Mouse (Mus musculus) limb, embryonic 15.5 days (tissue): ENCODE results near the gene Alg2. TPM values are rescaled to one million over a fixed set of nuclear protein-coding genes. Genes with fewer than 3 reads are reported as not detected.

Source experiments
- ATAC-seq: fragments of 200-750 bp; cut with Nextera tagmentation; 2 replicates; pipeline ENCODE4 v1.8.0; 2017; ENCODE audit warnings: low read depth, moderate TSS enrichment; ENCODE audit not compliant: insufficient number of reproducible peaks, low FRiP score, low TSS enrichment
- H3K27ac ChIP-seq: fragments of 300-500 bp; sonication (generic); 2 replicates; pipeline ENCODE4 v1.5.1; 2015; ENCODE audit warnings: moderate library complexity, mild to moderate bottlenecking, inconsistent platforms
- H3K27me3 ChIP-seq: fragments of 300-500 bp; sonication (generic); 2 replicates; pipeline ENCODE4 v1.6.1; 2015; ENCODE audit warnings: inconsistent platforms
- H3K36me3 ChIP-seq: fragments of 300-500 bp; sonication (generic); 2 replicates; pipeline ENCODE4 v1.6.1; 2015; ENCODE audit warnings: inconsistent platforms
- H3K4me1 ChIP-seq: fragments of 300-500 bp; sonication (generic); 2 replicates; pipeline ENCODE4 v1.6.1; 2015; ENCODE audit warnings: inconsistent platforms
- H3K4me2 ChIP-seq: fragments of 300-500 bp; sonication (generic); 2 replicates; pipeline ENCODE4 v1.6.1; 2015; ENCODE audit warnings: mild to moderate bottlenecking, inconsistent platforms
- H3K4me3 ChIP-seq: fragments of 300-500 bp; sonication (generic); 2 replicates; pipeline ENCODE4 v1.5.1; 2015; ENCODE audit warnings: mild to moderate bottlenecking, inconsistent platforms
- H3K9ac ChIP-seq: fragments of 300-500 bp; sonication (generic); 2 replicates; pipeline ENCODE4 v1.6.1; 2015; ENCODE audit warnings: inconsistent platforms
- H3K9me3 ChIP-seq: fragments of 300-500 bp; sonication (generic); 2 replicates; pipeline ENCODE4 v1.6.1; 2016; ENCODE audit warnings: inconsistent platforms
- WGBS: fragments of 180-500 bp; shearing (Covaris S2); methylation state at CpG from one replicate; pipeline ENCODE4 v1.1.7; 2015; 5-methylcytosine and 5-hydroxymethylcytosine counted together
- polyA plus RNA-seq: library from polyadenylated mRNA; unstranded; fragments of >200 nt; fragmentation: Nextera tagmentation; extraction: Ambion mirVana; gene quantifications from 2 replicates; pipeline ENCODE4 v1.2.1, GENCODE M21; 2015

Alg2 gene
- polyA plus RNA-seq, 1 experiment from 2014 or later: 66.5 TPM

GRCm38 (mm10) chr4:47493456-47493855 is 19.3 kb upstream of the Alg2 start:
- no peak overlapping the region for H3K4me2 ChIP-seq
- 0 out of 2 replicates have a peak, but pooled peaks cover 4% of the 10 kb centered on the region for H3K27me3 ChIP-seq
- no peak overlapping the region for H3K27ac ChIP-seq
- H3K4me1 ChIP-seq: peaks cover 6% of the 10 kb centered on the region
- no peak overlapping the region for H3K4me3 ChIP-seq
- WGBS: 60% methylated on average over 8 of the region's 8 CpGs
- no peaks in the 10 kb centered on the region for H3K36me3 ChIP-seq
- H3K9me3 ChIP-seq: no peaks in the 10 kb centered on the region
- ATAC-seq: no peak
- no peak overlapping the region for H3K9ac ChIP-seq

DNA sequence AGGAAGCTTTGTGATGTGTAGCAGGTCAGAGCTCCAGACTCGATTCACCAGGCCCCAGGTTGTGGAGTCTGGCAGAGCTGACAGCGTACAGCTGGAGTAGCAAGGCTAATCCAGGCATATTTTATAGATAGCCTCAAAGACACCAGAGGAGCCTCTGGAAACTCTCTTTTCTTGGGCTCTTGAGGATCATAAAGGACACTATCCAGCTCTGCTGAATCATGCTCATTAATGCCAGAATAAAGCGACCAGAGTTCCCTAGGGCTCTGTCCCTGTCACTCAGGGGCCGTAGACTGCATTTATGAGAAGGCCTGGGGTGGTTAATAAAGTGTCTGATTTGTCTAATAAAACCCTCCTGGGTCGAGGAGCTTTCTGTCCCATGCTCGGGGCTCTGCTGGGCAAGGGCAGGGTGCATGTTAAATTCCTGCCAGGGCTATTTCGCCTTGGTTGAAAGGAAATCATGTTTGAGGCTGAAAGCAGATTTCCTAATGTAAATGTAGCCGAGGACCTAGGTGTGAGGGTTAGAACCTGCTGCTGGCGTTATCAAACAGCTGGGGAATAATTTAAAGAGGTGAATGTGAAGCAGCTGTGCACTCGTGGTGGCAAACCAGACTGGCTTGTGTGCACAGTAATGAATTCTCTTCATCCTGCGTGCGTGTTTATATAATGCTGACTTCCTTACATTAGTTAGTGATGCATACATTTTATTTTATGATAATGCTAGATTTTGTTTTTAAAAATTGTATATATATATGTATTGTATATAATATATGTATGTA is 18.4 kb upstream of the Alg2 start:
- no peak overlapping the region for H3K27ac ChIP-seq
- H3K9me3 ChIP-seq: no peaks in the 10 kb centered on the region
- WGBS: 21% methylated on average over 12 of the region's 12 CpGs
- no peak overlapping the region for H3K4me2 ChIP-seq
- peaks cover 6% of the 10 kb centered on the region for H3K4me1 ChIP-seq
- H3K36me3 ChIP-seq: no peaks in the 10 kb centered on the region
- H3K27me3 ChIP-seq: 0 out of 2 replicates have a peak, but pooled peaks cover 4% of the 10 kb centered on the region
- no peak overlapping the region for H3K4me3 ChIP-seq
- no peak for ATAC-seq
- H3K9ac ChIP-seq: no peak overlapping the region

DNA sequence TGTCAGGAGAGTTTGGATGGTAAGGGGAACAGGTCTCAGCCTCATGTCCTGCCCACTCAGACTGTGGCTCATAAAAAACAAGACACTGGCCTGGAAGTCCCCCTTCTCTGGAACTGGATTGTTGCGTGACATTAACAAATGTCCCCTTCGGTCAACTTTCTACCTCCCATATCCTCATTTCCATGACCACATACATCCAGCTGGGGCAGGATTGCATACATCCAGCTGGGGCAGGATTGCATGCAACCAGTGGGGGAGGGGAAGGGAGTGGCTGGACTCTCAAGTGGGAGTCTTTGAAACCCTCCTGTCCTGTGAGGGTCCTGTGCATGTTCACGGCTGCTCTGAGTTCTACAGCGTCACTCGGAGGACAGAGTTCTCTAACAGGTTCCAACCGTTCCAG is 17.1 kb upstream of the Alg2 start:
- peaks cover 6% of the 10 kb centered on the region for H3K4me1 ChIP-seq
- 0 out of 2 replicates have a peak, but pooled peaks cover 4% of the 10 kb centered on the region for H3K27me3 ChIP-seq
- no peak for ATAC-seq
- H3K27ac ChIP-seq: no peak overlapping the region
- H3K36me3 ChIP-seq: no peaks in the 10 kb centered on the region
- H3K4me2 ChIP-seq: no peak overlapping the region
- no peak overlapping the region for H3K4me3 ChIP-seq
- H3K9me3 ChIP-seq: no peaks in the 10 kb centered on the region
- no peak overlapping the region for H3K9ac ChIP-seq
- WGBS: 75% methylated on average over 6 of the region's 6 CpGs

DNA sequence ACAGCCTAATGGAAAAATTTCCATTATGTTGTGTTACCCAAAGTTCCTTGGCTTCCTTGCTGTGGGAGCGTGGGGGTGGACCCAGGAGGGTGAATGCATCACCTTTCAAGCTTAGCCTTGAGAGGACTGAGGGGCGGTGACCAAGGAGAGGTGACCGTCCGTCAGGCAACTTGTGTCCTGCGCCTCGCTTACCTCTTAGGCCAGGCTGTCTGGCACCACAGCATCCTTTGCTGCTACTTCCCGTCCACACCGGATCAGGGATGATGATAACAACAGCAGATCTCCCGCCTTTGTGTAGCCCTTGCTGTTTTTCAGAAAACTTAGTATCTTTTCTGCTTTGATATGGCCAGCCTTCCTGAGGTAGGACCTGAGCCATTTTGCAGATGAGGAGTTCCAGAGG is 6.4 kb upstream of the Alg2 start:
- 92% methylated on average over 9 of the region's 9 CpGs for WGBS
- Histone ChIP-seq H3K4me2 (no peak overlapping the region), H3K9ac (no peak overlapping the region), H3K27me3 (no peaks in the 10 kb centered on the region), H3K36me3 (peaks cover 72% of the 10 kb centered on the region), H3K9me3 (no peaks in the 10 kb centered on the region), H3K27ac (no peak overlapping the region), H3K4me3 (no peak overlapping the region), H3K4me1 (peaks cover 11% of the 10 kb centered on the region; the same call in 1 of the 2 replicates)
- ATAC-seq: no peak

DNA sequence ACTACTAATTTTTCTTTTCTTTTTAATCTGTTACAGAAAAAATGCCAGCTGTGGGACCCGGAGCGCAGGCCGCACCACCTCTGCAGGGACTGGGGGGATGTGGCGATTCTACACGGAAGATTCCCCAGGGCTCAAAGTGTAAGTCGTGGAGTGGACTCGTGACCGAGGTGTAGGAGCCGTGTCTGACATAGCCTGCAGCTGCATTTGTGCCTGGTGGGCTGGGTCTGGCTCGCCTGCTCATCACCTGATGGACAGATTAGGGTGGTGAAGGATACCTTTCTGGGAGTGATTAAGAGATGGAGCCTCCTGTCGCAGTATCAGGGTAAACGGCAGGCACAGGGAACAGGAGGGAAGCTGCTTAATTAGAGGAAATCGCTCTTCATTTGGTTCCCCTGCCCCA is 6.0 kb upstream of the Alg2 start:
- H3K9ac ChIP-seq: no peak overlapping the region
- 94% methylated on average over 13 of the region's 13 CpGs for WGBS
- ATAC-seq: no peak
- no peaks in the 10 kb centered on the region for H3K27me3 ChIP-seq
- no peaks in the 10 kb centered on the region for H3K9me3 ChIP-seq
- H3K4me1 ChIP-seq: peaks cover 15% of the 10 kb centered on the region
- no peak overlapping the region for H3K27ac ChIP-seq
- no peak overlapping the region for H3K4me2 ChIP-seq
- peaks cover 72% of the 10 kb centered on the region for H3K36me3 ChIP-seq
- no peak overlapping the region for H3K4me3 ChIP-seq

DNA sequence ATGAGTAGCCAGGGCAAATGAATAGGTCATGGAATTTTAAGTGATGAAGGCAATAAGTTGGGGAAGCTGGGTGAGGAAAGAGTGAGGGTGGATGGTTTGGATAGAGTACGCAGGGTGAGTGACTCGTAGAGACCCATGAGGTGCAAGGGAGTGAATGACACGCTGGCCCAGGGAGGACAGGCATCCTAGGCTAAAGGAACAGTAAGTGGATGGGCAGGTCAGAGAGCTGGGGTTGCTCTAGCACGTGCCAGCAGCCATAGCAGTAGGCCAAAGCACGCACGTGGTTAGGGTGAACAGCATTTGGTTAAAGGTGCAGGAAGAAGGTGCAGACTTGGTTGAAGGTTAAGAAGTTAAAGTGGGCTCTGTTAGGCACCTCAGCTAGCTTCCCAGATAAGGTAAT is 3.4 kb upstream of the Alg2 start:
- peaks cover 23% of the 10 kb centered on the region for H3K4me1 ChIP-seq
- no peak overlapping the region for H3K4me2 ChIP-seq
- no peak overlapping the region for H3K9ac ChIP-seq
- H3K27me3 ChIP-seq: no peaks in the 10 kb centered on the region
- peaks cover 58% of the 10 kb centered on the region for H3K36me3 ChIP-seq
- WGBS: 92% methylated on average over 6 of the region's 6 CpGs
- ATAC-seq: no peak
- H3K4me3 ChIP-seq: no peak overlapping the region
- H3K27ac ChIP-seq: no peak overlapping the region
- H3K9me3 ChIP-seq: no peaks in the 10 kb centered on the region

GRCm38 (mm10) chr4:47474730-47475643 is 854 bp upstream of the Alg2 start:
- Histone ChIP-seq H3K9ac (peak overlapping the region; percentile 84), H3K4me1 (peaks cover 23% of the 10 kb centered on the region), H3K36me3 (peaks cover 58% of the 10 kb centered on the region), H3K4me2 (peak overlapping the region; percentile 56), H3K27me3 (no peaks in the 10 kb centered on the region), H3K4me3 (peak overlapping the region; percentile 92), H3K9me3 (peaks cover 4% of the 10 kb centered on the region; the same call in 1 of the 2 replicates), H3K27ac (peak overlapping the region; percentile 98)
- 12% methylated on average over 31 of the region's 31 CpGs for WGBS
- 0 out of 2 replicates have a peak, but pooled peaks have one; percentile 4 for ATAC-seq

DNA sequence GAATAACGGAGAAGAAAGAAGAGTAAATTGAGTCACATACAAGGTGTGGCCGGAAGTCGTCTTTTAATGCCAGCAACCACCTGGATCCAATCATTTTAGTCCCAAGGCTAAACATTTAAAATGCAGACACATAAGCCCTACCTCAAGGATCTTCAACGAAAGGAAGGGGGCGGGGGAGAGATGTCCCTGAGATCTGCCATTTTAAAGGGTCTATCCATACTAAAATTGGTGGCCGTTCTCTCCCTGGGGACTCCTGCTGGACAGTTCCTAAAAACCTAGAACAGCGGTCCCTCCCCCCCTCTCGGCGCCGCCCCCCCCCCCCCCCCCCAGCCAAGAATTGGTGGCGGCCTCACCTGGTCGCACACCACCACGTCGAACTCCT is 556 bp downstream of the Alg2 start:
- 2% methylated on average over 8 of the region's 14 CpGs for WGBS
- Histone ChIP-seq H3K9ac (peak overlapping the region; percentile 84), H3K9me3 (peaks cover 12% of the 10 kb centered on the region; the same call in 1 of the 2 replicates), H3K4me1 (peaks cover 23% of the 10 kb centered on the region), H3K4me2 (peak overlapping the region; percentile 56), H3K27ac (peak overlapping the region; percentile 98), H3K36me3 (peaks cover 60% of the 10 kb centered on the region), H3K4me3 (peak overlapping the region; percentile 92), H3K27me3 (no peaks in the 10 kb centered on the region)
- no peak for ATAC-seq

DNA sequence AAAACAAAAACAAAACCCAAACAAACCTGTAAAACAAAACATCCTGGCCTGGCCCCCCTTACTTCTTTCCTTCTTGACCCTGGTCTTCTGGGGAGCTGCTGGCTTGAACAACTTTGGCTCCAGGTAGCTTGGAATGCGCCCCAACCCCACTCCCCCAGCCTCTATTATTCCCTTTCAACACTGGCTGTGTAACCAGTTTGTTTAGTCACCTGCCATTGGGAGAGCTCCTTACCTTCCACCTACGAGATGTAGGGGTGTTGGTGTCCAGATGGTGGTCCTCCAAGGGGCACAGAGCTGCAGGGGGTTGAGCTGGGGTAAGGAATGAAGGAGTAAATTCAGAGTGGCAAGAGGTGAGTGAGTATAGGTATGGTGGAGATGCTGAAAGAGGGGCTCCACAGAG is 6.9 kb downstream of the Alg2 start:
- Histone ChIP-seq H3K27ac (no peak overlapping the region), H3K9ac (no peak overlapping the region), H3K4me2 (no peak overlapping the region), H3K36me3 (peaks cover 57% of the 10 kb centered on the region), H3K4me1 (no peaks in the 10 kb centered on the region), H3K9me3 (peaks cover 18% of the 10 kb centered on the region), H3K27me3 (no peaks in the 10 kb centered on the region), H3K4me3 (no peak overlapping the region)
- ATAC-seq: no peak
- 89% methylated on average over 2 of the region's 2 CpGs for WGBS

GRCm38 (mm10) chr4:47449586-47450522 is 24.3 kb downstream of the Alg2 start:
- Histone ChIP-seq H3K4me3 (no peak overlapping the region), H3K27me3 (peaks cover 7% of the 10 kb centered on the region; the same call in 1 of the 2 replicates), H3K27ac (no peak overlapping the region), H3K4me2 (no peak overlapping the region), H3K9me3 (no peaks in the 10 kb centered on the region), H3K4me1 (no peaks in the 10 kb centered on the region), H3K36me3 (no peaks in the 10 kb centered on the region), H3K9ac (no peak overlapping the region)
- 31% methylated on average over 18 of the region's 18 CpGs for WGBS
- ATAC-seq: no peak

DNA sequence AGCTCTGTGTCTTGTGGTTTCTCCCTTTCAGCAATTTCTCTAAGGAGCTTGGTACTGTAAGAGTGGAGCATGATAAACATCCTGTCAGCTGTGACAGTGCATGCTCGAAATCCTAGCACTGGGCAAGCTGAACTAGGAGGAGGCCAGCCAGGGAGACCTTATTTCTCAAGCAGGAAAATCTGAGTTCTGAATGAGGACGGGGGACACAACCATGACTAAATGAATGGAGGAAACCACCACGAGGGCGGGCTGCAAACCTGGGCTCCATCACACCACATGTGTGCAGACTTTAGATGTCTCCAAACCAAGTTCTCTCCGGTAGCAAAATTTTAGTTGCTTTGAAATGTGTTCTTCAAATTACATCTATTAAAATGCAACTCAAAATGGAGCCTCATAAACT is 25.0 kb downstream of the Alg2 start:
- Histone ChIP-seq H3K27ac (no peak overlapping the region), H3K4me1 (no peaks in the 10 kb centered on the region), H3K4me3 (no peak overlapping the region), H3K27me3 (peaks cover 7% of the 10 kb centered on the region; the same call in 1 of the 2 replicates), H3K9me3 (no peaks in the 10 kb centered on the region), H3K9ac (no peak overlapping the region), H3K36me3 (no peaks in the 10 kb centered on the region), H3K4me2 (no peak overlapping the region)
- 43% methylated on average over 5 of the region's 5 CpGs for WGBS
- no peak for ATAC-seq
